Mouse (Mus musculus) left cerebral cortex, adult 8-10 months (tissue): ENCODE measurements at regions not wholly inside any gene's neighbourhood (a gene's known extent, or its start where the extent isn't known, plus 50 kb on each side); places are given as distances from the start of the nearest gene placed in this dataset.

Experiments
- DNase-seq, 2 experiments: peaks; one replicate each; pipeline ENCODE4 v3.0.0; 2022; ENCODE audit warnings: low spot score in 2 of 2

- no peak for DNase-seq
Observed at GRCm38 (mm10) chr13:111131108-111131507, 123.7 kb upstream of the Actbl2 start.

- DNase-seq = no peak
Observed at GRCm38 (mm10) chr13:111136392-111136791, 118.4 kb upstream of the Actbl2 start.

- DNase-seq = no peak
Observed at GRCm38 (mm10) chr13:111142757-111143420, 111.9 kb upstream of the Actbl2 start.

- peak in 1 of 2 experiments; percentile 45 for DNase-seq
Observed at GRCm38 (mm10) chr13:111144721-111145120, 110.1 kb upstream of the Actbl2 start.

GRCm38 (mm10) chr13:111157921-111158638, 96.7 kb upstream of the Actbl2 start:
- no peak for DNase-seq

- DNase-seq = no peak
Observed at GRCm38 (mm10) chr13:111159498-111159897, 95.3 kb upstream of the Actbl2 start.

- no peak for DNase-seq
Observed at GRCm38 (mm10) chr13:111165538-111165937, 89.3 kb upstream of the Actbl2 start.

GRCm38 (mm10) chr13:111170269-111171165, 84.3 kb upstream of the Actbl2 start:
- no peak for DNase-seq

- peak in 1 of 2 experiments; percentile 59 for DNase-seq
Observed at GRCm38 (mm10) chr13:111179186-111179585, 75.6 kb upstream of the Actbl2 start.

GRCm38 (mm10) chr13:111183293-111183692, 71.5 kb upstream of the Actbl2 start:
- DNase-seq = no peak

GRCm38 (mm10) chr13:111185799-111186198, 69.0 kb upstream of the Actbl2 start:
- no peak for DNase-seq

GRCm38 (mm10) chr13:111186833-111187232, 68.0 kb upstream of the Actbl2 start:
- DNase-seq = no peak

- DNase-seq = no peak
Observed at GRCm38 (mm10) chr13:111193919-111194318, 60.9 kb upstream of the Actbl2 start.

- peak in 1 of 2 experiments; percentile 40 for DNase-seq
Observed at GRCm38 (mm10) chr13:111194337-111194736, 60.5 kb upstream of the Actbl2 start.

- DNase-seq = no peak
Observed at GRCm38 (mm10) chr13:111201532-111201931, 53.3 kb upstream of the Actbl2 start.

GRCm38 (mm10) chr13:111204580-111205285, 50.1 kb upstream of the Actbl2 start:
- no peak for DNase-seq
